Mouse (Mus musculus) heart, adult 2 months (tissue): ENCODE data around the gene Ifnk. TPM values are rescaled to one million over a fixed set of nuclear protein-coding genes. Genes with fewer than 3 reads are reported as not detected.

Experiments used
- DNase-seq, 2 experiments: peaks; one replicate each; pipeline ENCODE4 v3.0.0; 2021
- H3K27ac ChIP-seq: fragments of 200-600 bp; 2 replicates; pipeline ENCODE4 v1.8.1; 2022
- H3K27me3 ChIP-seq: fragments of 200-500 bp; 2 replicates; pipeline ENCODE4 v1.6.1; 2012; ENCODE audit warnings: mild to moderate bottlenecking, low read length, inconsistent platforms, mixed read lengths; ENCODE audit not compliant: control insufficient read depth, insufficient read depth
- H3K36me3 ChIP-seq: fragments of 200-500 bp; 2 replicates; pipeline ENCODE4 v1.6.1; 2012; ENCODE audit warnings: low read length, inconsistent platforms; ENCODE audit not compliant: control insufficient read depth, insufficient read depth
- H3K4me1 ChIP-seq: fragments of 200-500 bp; 2 replicates; pipeline ENCODE4 v1.6.1; 2011; ENCODE audit warnings: low read length; ENCODE audit not compliant: control insufficient read depth, insufficient read depth
- H3K4me3 ChIP-seq: fragments of 200-600 bp; 2 replicates; pipeline ENCODE4 v1.8.1; 2022
- H3K79me2 ChIP-seq: fragments of 200-500 bp; replicated peaks from 2 replicates; pipeline ENCODE4 v1.6.1; 2012; ENCODE audit warnings: mild to moderate bottlenecking, inconsistent platforms, low read length, moderate library complexity, mixed read lengths; ENCODE audit not compliant: control insufficient read depth, insufficient read depth
- H3K9ac ChIP-seq: fragments of 200-500 bp; 2 replicates; pipeline ENCODE4 v1.6.1; 2012; ENCODE audit warnings: low read depth, mild to moderate bottlenecking, control low read depth, inconsistent platforms, low read length, mixed read lengths
- CTCF ChIP-seq: fragments of 200-600 bp; IDR thresholded peaks from 2 replicates; pipeline ENCODE4 v1.8.1; 2022; ENCODE audit warnings: antibody characterized with exemption, mild to moderate bottlenecking, moderate library complexity
- EP300 ChIP-seq: fragments of 200-500 bp; IDR thresholded peaks from 2 replicates; pipeline ENCODE4 v1.6.1; 2011; ENCODE audit warnings: low read depth, low read length, control low read depth; ENCODE audit not compliant: insufficient read depth
- POLR2A ChIP-seq: fragments of 200-500 bp; IDR thresholded peaks from 2 replicates; pipeline ENCODE4 v1.6.1; 2011; ENCODE audit warnings: mild to moderate bottlenecking, low read depth, low read length, control low read depth; ENCODE audit not compliant: insufficient read depth
- WGBS: fragments of 180-500 bp; shearing (Covaris S2); methylation state at CpG from one replicate; pipeline ENCODE4 v1.1.7; 2018; 5-methylcytosine and 5-hydroxymethylcytosine counted together
- intact Hi-C: fragments of 180-260 bp; cut with DNase I; formaldehyde crosslinking; loops from one replicate; pipeline ENCODE4 v1.15.1; 2025
- long read RNA-seq: library from polyadenylated mRNA; stranded (forward); transcript quantifications from one replicate; pipeline ENCODE4 v2.0.0, GENCODE M21; 2021
- polyA plus RNA-seq: library from polyadenylated mRNA; depleted of rRNA; stranded (reverse); fragments of >200 nt; gene quantifications from 2 replicates; pipeline ENCODE4 v1.2.3, GENCODE M21; 2012; rRNA removed
- total RNA-seq, 2 experiments: library from RNA; stranded (reverse); gene quantifications; 2 replicates each; pipeline ENCODE4 v1.2.3; 2021

Gene Ifnk
- not detected for total RNA-seq
- polyA plus RNA-seq = not detected in 2 replicates
- long read RNA-seq = 0 reads

DNA sequence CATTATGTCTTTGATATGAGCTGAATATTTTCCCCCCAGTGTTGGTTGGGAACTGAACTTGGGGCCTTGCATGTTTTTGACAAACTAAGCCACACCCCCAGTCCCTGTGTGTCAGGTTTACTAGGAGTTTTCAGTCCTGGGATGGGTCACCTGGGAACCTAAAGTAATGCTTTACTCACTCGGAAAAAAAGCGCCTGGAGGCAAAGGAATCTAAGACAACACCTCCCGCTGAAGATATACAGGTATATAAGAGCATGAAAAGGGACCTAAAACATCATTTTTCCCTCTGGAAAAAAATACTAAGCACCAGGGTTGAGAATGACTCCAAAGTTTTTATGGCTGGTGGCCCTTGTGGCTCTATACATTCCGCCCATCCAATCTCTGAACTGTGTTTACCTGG is at the start of gene Ifnk:
Gene Ifnk (plus strand): TSS at position 301 of the 400 bp plus-strand sequence.
- Histone ChIP-seq H3K79me2 (no peaks in the 10 kb centered on the region), H3K27ac (no peak within 1 kb of the TSS), H3K9ac (no peak within 1 kb of the TSS), H3K27me3 (no peaks in the 10 kb centered on the region), H3K36me3 (no peaks in the 10 kb centered on the region), H3K4me3 (no peak within 1 kb of the TSS), H3K4me1 (no peaks in the 10 kb centered on the region)
- intact Hi-C loops = no loop called here
- TF ChIP-seq POLR2A = no peak
- TF ChIP-seq CTCF = no peak
- no peak for TF ChIP-seq EP300
- DNase-seq = no peak
- 84% methylated on average over 4 of the region's 4 CpGs for WGBS

DNA sequence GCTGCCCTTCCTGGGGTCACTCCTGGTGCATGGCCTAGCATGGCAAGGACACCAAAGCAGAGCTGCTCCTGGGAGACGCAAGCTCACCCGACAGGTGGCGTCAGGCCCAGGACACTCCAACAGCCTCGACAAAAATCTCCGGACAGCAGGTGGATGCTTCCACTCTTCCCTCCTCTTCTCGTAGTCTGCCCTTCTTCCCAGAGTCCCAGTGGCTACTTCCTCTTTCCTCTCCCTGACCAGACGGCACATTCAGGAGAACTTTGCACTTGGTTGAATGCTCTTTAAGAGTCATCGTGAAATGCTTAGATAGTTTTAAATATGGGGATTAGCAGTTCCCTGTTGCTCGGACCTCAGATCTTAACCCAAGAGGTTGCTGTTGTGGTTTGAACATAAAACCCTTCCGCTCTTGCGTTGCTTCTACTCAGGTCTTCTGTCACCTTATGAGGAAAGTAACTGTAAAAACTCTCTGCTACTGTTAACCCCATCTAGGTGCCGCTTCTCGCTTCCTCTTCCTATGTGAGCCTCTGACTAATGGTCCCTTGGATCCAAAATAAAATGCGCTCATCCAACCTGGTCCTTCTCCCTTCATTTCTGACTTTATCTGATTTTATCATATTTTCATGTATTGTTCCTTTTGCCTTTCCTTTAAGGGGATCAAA is 46.6 kb upstream of the Ifnk start:
- no peak for DNase-seq
- H3K27me3 ChIP-seq = no peaks in the 10 kb centered on the region
- H3K27ac ChIP-seq = no peak overlapping the region
- no peak overlapping the region for H3K9ac ChIP-seq
- H3K36me3 ChIP-seq = no peaks in the 10 kb centered on the region
- intact Hi-C loops = no loop called here
- H3K4me3 ChIP-seq = no peak overlapping the region
- H3K79me2 ChIP-seq = no peaks in the 10 kb centered on the region
- peaks cover 2% of the 10 kb centered on the region for H3K4me1 ChIP-seq
- 78% methylated on average over 14 of the region's 14 CpGs for WGBS
- no peak for TF ChIP-seq EP300
- TF ChIP-seq POLR2A = no peak
- no peak for TF ChIP-seq CTCF

DNA sequence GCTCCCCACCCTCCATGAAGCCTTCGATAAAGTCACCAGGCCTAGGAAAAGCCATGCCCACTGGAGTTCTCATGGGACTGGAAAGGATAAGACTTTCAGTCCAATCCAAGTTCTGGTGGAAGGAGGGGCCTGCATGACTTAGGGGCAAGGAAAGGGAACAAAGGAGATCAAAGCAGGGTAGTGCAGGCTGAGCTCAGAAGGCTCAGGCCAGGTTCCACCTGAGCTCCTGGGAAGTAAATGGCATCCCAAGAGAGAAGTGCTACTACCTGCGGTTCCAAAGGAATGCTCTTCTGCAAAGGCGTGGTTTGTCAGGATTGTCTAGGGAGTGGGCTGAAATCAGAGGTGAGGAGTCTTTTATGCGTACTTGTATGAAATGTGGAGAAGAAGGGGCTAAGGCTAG is 39.4 kb upstream of the Ifnk start:
- H3K4me1 ChIP-seq = no peaks in the 10 kb centered on the region
- no peak overlapping the region for H3K4me3 ChIP-seq
- H3K27ac ChIP-seq = no peak overlapping the region
- intact Hi-C loops = no loop called here
- H3K79me2 ChIP-seq = no peaks in the 10 kb centered on the region
- DNase-seq = no peak
- WGBS = 82% methylated on average over 4 of the region's 4 CpGs
- no peaks in the 10 kb centered on the region for H3K36me3 ChIP-seq
- TF ChIP-seq EP300 (no peak), CTCF (no peak), POLR2A (no peak)
- no peak overlapping the region for H3K9ac ChIP-seq
- no peaks in the 10 kb centered on the region for H3K27me3 ChIP-seq

DNA sequence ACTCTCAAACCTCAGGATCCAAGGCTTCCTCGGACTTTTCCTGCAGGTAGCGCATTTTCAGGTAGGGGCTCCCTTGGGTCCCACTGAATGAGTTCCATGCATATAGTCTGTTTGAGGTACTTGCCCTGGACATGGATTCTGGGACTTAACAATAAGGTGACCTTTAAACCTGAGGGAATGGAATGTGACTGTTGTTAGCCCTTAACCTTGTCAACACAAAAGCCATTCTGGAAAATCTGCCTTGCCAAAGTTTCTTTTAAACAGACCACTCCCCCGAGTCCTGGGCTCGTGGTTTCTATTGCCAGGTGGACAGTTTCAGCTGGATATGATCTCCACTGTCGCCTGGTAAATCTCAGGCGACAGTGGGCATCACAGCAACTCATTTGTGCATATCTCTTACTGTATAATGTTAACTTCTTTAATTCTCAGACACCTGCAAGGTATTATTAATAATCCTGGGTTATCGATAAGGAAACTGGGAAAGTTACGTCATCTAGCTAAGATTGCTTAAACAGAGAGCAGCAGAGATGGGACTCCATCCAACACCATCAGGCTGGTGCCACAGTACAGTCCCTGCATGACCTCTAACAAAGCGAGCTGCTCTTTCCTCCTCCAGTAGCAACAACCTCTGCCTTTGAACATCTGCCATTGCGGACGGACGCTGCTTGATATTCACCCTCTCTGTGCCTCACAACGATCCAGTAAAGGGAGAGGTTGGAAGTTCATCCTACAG is 38.2 kb upstream of the Ifnk start:
- Histone ChIP-seq H3K27ac (no peak overlapping the region), H3K4me3 (no peak overlapping the region), H3K79me2 (no peaks in the 10 kb centered on the region), H3K36me3 (no peaks in the 10 kb centered on the region), H3K27me3 (no peaks in the 10 kb centered on the region), H3K4me1 (no peaks in the 10 kb centered on the region), H3K9ac (no peak overlapping the region)
- intact Hi-C loops = no loop called here
- no peak for DNase-seq
- no peak for TF ChIP-seq EP300
- TF ChIP-seq CTCF = no peak
- TF ChIP-seq POLR2A = no peak
- 61% methylated on average over 13 of the region's 13 CpGs for WGBS

- intact Hi-C loops = no loop called here
- no peaks in the 10 kb centered on the region for H3K79me2 ChIP-seq
- WGBS = 63% methylated on average over 2 of the region's 2 CpGs
- TF ChIP-seq EP300 (no peak), CTCF (no peak), POLR2A (no peak)
- no peak overlapping the region for H3K27ac ChIP-seq
- H3K36me3 ChIP-seq = no peaks in the 10 kb centered on the region
- no peak for DNase-seq
- no peak overlapping the region for H3K4me3 ChIP-seq
- H3K27me3 ChIP-seq = no peaks in the 10 kb centered on the region
- no peak overlapping the region for H3K9ac ChIP-seq
- H3K4me1 ChIP-seq = no peaks in the 10 kb centered on the region
These were observed 36.9 kb upstream of the Ifnk start for GRCm38 (mm10) chr4:35114950-35115349.

DNA sequence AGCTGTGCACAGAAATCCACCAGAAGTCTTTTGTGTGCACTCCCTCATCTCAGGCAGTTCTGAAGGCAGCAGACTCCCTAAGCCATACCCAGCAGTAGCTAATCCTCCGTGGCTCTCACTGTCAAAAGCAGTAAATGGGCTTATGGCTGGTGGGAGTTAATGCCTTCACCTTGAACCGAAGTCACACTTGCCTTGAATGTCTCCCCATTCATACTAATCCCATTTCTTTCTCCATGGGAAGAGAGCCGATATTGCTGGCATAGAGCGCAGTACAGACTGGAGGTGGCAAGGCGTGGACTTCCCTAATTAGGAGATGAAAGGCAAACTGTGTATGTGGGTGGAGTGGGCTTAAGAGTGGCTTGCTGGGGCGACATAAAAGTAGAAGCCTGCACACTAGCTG is 35.9 kb upstream of the Ifnk start:
- no peaks in the 10 kb centered on the region for H3K4me1 ChIP-seq
- no peaks in the 10 kb centered on the region for H3K79me2 ChIP-seq
- no peak for TF ChIP-seq EP300
- TF ChIP-seq POLR2A = no peak
- no peak for TF ChIP-seq CTCF
- WGBS = 67% methylated on average over 6 of the region's 6 CpGs
- no peaks in the 10 kb centered on the region for H3K27me3 ChIP-seq
- no peak overlapping the region for H3K9ac ChIP-seq
- no peak overlapping the region for H3K4me3 ChIP-seq
- no peak overlapping the region for H3K27ac ChIP-seq
- no peak for DNase-seq
- intact Hi-C loops = no loop called here
- no peaks in the 10 kb centered on the region for H3K36me3 ChIP-seq
